Mouse (Mus musculus): Measurements from ENCODE around the gene Nuak2.

DNA sequence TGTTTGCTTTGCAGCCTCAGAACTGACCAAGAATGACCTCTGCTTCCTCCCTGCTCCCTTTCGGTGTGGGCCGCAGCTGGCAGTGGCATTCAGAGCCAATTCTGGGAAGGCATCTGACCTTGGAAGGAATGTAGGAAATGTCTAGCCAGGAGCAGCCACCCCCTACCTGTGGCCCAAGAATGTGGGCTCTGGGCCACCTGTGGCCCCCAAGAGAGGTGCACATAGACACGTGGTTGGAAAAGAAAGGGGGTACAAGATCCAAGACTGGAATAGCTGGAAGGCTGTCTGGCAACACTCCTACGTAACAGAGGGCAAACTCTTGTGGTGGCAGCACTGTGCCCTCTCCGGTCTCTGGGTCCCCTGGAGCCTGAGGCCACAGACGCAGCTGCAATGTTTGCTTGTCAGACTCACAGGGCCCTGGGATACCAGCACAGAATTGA lies 39.3 kb downstream of the Nuak2 start:
- TF ChIP-seq ZC3H11A (IDR thresholded peaks at IDR 0.05; ENCODE audit: borderline replicate concordance, low read depth, low read length): no peak
- TF ChIP-seq CHD2 (IDR thresholded peaks at IDR 0.05; ENCODE audit: low read depth, low read length): no peak
- TF ChIP-seq ZNF384 (IDR thresholded peaks at IDR 0.05; ENCODE audit: low read depth, low read length): no peak
- no peak for TF ChIP-seq HCFC1 (IDR thresholded peaks at IDR 0.05; ENCODE audit: borderline replicate concordance, insufficient read depth, low read length)
- TF ChIP-seq MAFK (IDR thresholded peaks at IDR 0.05; ENCODE audit: insufficient read depth, low read depth, low read length): no peak
